Mouse (Mus musculus) kidney, adult 18-20 months (tissue): ENCODE measurements around the gene Srsf1.

Experiments used
- DNase-seq: peaks from one replicate; pipeline ENCODE4 v3.0.0; 2021

Srsf1 gene

GRCm38 (mm10) chr11:88073343-88073875 is 26.2 kb downstream of the Srsf1 start:
- no peak for DNase-seq

DNA sequence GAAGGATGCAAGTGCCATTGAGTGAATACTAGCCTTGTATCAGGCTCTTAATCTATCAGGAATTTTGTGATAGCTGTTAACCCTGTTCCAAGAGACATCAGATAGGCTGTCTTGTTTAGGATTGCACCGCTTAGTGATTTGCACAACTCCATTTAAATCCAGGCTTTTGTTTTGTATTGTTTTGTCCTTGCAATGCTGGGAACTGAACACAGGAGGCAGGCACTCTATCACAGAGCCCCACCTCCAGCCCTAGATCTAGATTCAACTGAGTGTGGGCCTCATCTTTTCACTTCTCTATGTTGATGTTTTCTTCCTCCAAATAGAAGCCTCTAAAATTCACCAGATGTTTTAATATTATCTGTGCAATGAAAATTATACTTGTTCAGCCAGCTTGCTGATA is 28.5 kb downstream of the Srsf1 start:
- DNase-seq = no peak

- no peak for DNase-seq
Measured at GRCm38 (mm10) chr11:88076394-88076793, 29.2 kb downstream of the Srsf1 start.

DNA sequence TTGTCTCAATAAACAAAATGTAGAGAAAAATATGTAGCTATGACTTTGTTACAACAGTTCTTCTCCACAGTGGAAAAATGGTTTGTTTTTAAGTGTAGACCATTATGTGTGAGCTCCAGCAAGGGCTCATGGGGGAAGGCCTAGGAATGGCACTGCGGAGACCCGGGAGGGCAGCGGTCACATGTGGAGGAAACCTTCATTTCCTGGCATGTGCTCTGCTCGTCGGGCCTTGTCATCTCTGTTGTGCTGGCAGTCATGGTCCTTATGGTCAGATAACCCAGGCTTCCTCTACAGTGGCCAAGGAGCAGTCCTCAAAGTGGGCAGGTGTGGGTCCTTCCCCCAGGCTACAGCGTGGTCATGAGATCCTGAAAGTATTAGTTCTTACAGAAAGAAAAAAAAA is 36.5 kb downstream of the Srsf1 start:
- no peak for DNase-seq

GRCm38 (mm10) chr11:88086737-88087627 is 39.8 kb downstream of the Srsf1 start:
- DNase-seq = peak; percentile 85

- DNase-seq = no peak
Measured at GRCm38 (mm10) chr11:88089150-88089549, 42.0 kb downstream of the Srsf1 start.

DNA sequence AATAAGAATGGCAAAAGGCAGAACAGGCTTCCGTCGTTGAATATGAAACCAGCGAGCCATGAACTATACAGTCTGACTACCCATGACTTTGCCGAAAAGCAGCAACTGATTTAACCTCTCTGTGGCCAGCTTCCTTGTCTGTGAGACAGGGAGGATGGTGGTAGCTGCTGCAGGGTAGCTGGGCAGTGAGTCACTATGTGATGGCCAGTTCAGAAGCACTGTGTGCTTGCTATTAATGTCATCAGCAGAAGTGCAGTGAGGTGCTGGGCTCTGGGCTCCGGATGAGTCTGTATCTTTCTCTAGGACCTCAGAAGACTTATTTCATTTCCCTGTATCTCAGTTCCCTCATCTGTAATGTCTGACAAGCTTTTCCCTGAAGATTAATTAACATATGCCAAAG is 43.1 kb downstream of the Srsf1 start:
- DNase-seq = no peak

DNA sequence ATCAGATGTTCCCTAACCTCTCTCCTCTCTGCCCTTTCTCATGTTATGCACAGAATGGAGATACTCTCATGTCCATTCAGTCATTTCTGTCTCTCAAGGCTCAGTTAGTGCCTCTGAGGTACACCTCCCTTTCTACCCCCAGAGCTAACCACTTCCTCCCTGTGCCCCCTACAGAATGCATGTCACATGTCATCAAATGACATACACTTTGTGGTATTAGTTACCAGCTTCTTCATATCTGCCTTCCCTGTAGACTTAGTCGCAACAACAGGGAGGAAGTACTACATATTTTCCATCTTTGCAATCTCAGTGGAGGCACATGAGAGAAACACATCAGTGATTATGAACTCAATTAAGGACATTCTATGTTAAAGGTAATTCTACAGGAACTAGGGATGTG is 44.8 kb downstream of the Srsf1 start:
- DNase-seq = no peak

DNA sequence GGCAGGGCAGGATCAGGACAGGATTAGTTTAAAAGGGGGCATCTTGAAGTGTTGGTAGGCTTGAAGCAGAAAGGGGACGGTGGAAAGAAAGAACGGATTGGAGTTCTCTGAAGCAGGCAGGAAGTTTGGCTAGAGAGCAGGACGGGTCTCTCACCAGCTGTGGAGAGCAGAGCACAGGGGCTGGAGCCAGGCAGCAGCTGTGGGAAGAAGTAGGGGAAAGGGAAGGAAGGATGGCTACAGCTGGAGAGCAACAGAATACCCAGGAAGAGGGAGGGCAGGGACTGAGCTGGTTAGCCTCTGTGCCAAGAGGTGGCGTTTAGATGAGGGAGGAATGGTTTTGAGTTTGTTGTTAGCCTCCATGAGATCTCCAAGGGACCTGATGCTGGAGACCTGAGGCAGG is 50.0 kb downstream of the Srsf1 start:
- no peak for DNase-seq

DNA sequence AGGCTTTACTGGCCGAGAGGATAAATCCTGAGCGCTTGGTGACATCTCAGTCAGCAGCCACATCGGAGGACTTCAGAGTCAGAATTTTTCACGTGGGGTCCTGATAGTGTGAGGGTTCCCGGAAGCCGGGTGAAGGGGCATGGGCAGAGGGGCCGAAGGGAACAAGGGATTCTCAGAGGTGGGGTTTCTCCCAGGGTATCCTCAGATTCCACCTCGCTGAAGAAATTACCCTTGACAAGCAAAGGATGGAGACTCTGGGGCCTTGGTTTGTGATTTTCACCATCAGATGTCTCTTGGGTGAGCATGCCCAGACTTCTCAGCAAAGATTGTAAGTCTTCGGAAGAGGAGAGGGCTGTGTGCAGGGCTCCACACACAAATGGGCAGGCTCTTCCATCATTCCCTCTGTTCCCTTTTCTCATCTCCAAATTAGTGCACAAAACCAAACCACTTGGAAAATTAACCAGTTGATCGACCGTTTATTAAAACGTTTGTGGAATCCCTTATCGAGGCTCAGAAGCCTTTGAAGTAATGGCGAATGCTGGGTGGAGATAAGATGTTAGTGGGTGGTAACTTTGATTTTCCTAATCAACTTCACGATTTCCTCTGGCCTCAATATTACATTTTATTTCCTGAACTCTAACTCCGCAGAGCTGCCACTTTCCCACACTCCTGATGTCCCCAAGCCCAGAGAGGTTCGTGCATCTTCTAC is 51.0 kb downstream of the Srsf1 start, which contains the start of gene Cuedc1:
Gene Cuedc1, plus strand, starts transcription at position 38 of the 709 bp plus-strand sequence.
- no peak for DNase-seq

- peak; percentile 81 for DNase-seq
Measured at GRCm38 (mm10) chr11:88098787-88099598, 51.8 kb downstream of the Srsf1 start.

DNA sequence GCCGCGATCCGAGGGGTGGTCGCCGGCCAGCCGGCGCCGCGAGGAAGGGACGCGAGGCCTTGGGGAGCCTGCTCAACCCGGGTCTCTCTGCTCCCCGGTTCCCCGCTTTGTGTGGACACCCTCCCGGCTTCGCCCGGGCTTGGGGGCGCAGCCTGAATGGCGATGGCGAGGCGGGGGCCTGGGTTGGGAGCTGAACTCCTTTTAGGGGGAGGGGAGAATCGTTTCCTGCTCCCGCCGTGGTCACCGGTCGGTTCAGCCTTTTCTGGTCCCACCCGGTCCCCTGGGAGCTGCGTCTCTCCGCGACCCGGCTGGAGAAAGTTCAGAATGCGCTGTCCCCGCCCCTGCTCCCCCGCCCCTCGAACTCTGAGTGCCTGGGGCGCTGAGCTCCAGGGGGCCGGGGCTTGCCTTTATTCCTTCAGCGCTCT is 52.4 kb downstream of the Srsf1 start:
- DNase-seq = peak; percentile 79

GRCm38 (mm10) chr11:88100170-88100569 is 53.0 kb downstream of the Srsf1 start:
- DNase-seq = no peak
